Mouse (Mus musculus) megakaryocyte, embryonic 14.5 days (primary cell): ENCODE measurements around the gene Heg1.

Experiments used
- FLI1 ChIP-seq: IDR thresholded peaks from 2 replicates; pipeline ENCODE4 v1.6.1; 2012; ENCODE audit warnings: low read length, inconsistent platforms, mixed read lengths
- GATA1 ChIP-seq: IDR thresholded peaks from 3 replicates; pipeline ENCODE4 v1.6.1; 2012; ENCODE audit warnings: mixed read lengths, low read length, inconsistent platforms, borderline replicate concordance

DNA sequence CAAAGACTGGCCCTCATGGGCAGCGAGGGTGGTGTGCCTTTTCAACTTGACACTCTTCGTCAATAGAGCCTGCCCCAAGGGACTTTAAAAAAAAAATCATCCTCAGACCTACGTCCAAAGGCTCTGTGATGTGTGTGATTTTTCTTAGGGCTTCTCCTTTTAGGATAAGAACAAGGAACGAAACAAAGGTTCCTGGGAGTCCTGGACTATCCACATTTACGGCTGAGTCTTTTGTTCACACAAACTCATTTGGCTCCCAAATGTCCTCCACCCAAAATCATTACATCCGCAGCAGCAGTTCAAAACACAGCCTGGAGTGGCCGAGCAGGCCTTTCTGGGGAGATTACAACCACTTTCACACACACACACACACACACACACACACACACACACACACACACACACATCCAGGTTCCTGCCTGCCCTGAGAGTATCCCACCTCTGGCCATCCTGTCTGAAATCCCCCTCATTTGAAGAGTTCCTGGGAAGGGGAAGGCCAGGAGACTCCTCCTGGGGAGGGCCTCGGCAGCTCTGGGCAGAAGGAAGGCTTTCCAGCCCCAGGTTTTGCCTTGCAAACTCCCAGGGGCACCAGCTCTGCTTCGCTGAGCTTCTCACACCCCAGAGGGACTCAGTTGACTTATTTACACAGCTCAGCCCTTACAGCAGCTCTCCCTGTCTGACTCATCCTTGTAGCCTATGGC is 13.6 kb downstream of the Heg1 start:
- TF ChIP-seq GATA1 (no peak), FLI1 (no peak)
